Mouse (Mus musculus): Measurements from ENCODE around the gene S100a10. TPM values are rescaled to one million over a fixed set of nuclear protein-coding genes. Genes with fewer than 3 reads are reported as not detected.
"Not testable (repeated sequence)": the region's sequence is repeated elsewhere in the genome, so short reads cannot be mapped to it uniquely, and the experiment has no call there.

S100a10 gene
- polyA plus RNA-seq, 1 experiment from 2014 or later: 198 TPM

DNA sequence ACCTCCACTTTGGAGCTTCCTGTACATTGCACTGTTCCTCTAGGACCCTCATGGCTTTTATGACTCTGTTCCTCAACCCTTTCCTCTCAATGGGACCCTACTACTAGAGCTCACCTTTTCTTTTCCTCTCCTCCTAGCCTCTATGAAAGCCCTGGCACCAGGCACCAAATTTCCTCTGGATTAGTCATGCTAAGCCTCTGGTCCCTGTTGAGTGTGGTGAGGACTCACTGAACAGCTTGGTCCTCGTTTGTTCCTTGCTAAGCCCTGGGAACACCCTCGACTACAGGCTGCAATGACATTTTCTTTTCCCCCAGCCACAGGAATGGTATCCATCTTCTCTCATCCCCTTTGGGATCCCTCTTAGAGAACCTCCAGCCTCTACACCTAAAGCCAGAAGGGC, 13.4 kb upstream of the S100a10 start:
- no peak for ATAC-seq
- 80% methylated on average over 2 of the region's 2 CpGs for whole genome bisulfite sequencing
- H3K4me1 ChIP-seq (ENCODE audit: control insufficient read depth, insufficient read depth, low read depth, low read length): no peaks in the 10 kb centered on the region
- H3K4me3 ChIP-seq (ENCODE audit: low read length): no peak overlapping the region
- H3K27ac ChIP-seq (ENCODE audit: low read depth, low read length): no peak overlapping the region
- H3K36me3 ChIP-seq (ENCODE audit: control insufficient read depth, insufficient read depth, low read length): no peaks in the 10 kb centered on the region
- H3K9me3 ChIP-seq (ENCODE audit: control insufficient read depth, low read length): no peaks in the 10 kb centered on the region
- no peak overlapping the region for H3K4me2 ChIP-seq (ENCODE audit: low read length)
- no peaks in the 10 kb centered on the region for H3K27me3 ChIP-seq (replicated peaks; ENCODE audit: control insufficient read depth, insufficient read depth, low read length)
- H3K9ac ChIP-seq (ENCODE audit: low read depth, low read length): no peak overlapping the region

DNA sequence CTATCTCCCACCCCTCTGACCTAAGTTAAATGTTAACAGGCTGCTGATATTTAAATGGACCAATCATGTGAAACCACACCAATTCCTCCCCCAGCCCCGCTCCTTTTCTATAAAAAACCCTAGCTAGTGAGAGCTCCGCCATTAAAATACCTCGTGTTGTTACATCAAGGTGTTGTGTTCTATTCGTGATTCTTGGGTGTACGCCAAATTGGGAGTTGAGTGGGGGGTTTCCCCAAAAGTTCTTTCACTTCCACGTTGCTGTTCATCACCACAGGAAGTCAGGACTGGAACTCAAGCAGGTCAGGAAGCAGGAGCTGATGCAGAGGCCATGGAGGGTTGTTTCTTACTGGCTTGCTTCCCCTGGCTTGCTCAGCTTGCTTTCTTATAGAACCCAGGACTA, 10.7 kb upstream of the S100a10 start:
- H3K4me1 ChIP-seq (ENCODE audit: control insufficient read depth, insufficient read depth, low read depth, low read length); ATAC-seq; H3K36me3 ChIP-seq (ENCODE audit: control insufficient read depth, insufficient read depth, low read length); H3K4me2 ChIP-seq (ENCODE audit: low read length); H3K4me3 ChIP-seq (ENCODE audit: low read length); H3K27ac ChIP-seq (ENCODE audit: low read depth, low read length); H3K9ac ChIP-seq (ENCODE audit: low read depth, low read length); H3K9me3 ChIP-seq (ENCODE audit: control insufficient read depth, low read length); H3K27me3 ChIP-seq (replicated peaks; ENCODE audit: control insufficient read depth, insufficient read depth, low read length): not testable (repeated sequence)
- WGBS: 87% methylated on average over 6 of the region's 6 CpGs

DNA sequence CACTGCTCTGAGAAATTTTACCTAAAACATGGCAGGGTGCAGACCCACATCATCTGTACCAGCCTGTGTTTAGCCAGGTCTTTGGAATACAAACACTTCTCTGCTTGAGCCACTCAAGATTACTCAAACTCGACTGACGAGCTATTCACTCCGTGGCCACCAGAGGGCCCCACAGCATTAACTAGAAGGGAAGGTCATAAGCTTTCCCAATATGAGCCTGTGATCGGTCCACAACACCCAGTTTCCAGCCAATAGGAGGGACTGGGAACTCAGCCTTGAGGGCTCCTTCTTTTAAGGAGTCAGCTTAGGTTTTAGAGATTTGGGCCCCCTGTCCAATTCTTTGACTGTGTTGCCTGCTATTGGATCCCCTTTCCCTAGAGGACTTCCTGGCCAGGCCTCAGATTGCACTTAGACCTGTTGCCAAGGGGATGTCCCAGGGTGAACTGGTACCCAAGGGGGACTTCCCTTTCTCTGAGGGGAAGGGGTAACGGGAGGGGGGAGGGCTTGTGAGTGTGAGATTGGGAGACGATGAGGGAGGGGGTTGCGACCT, 7.7 kb upstream of the S100a10 start:
- Histone ChIP-seq H3K36me3 (ENCODE audit: control insufficient read depth, insufficient read depth, low read length) (no peaks in the 10 kb centered on the region), H3K9me3 (ENCODE audit: control insufficient read depth, low read length) (no peaks in the 10 kb centered on the region), H3K9ac (ENCODE audit: low read depth, low read length) (no peak overlapping the region), H3K27ac (ENCODE audit: low read depth, low read length) (no peak overlapping the region), H3K4me1 (ENCODE audit: control insufficient read depth, insufficient read depth, low read depth, low read length) (no peaks in the 10 kb centered on the region), H3K4me2 (ENCODE audit: low read length) (no peak overlapping the region), H3K27me3 (replicated peaks; ENCODE audit: control insufficient read depth, insufficient read depth, low read length) (no peaks in the 10 kb centered on the region), H3K4me3 (ENCODE audit: low read length) (no peak overlapping the region)
- ATAC-seq: peak; percentile 67; the same call in 1 of the 2 replicates
- WGBS: 36% methylated on average over 7 of the region's 7 CpGs

DNA sequence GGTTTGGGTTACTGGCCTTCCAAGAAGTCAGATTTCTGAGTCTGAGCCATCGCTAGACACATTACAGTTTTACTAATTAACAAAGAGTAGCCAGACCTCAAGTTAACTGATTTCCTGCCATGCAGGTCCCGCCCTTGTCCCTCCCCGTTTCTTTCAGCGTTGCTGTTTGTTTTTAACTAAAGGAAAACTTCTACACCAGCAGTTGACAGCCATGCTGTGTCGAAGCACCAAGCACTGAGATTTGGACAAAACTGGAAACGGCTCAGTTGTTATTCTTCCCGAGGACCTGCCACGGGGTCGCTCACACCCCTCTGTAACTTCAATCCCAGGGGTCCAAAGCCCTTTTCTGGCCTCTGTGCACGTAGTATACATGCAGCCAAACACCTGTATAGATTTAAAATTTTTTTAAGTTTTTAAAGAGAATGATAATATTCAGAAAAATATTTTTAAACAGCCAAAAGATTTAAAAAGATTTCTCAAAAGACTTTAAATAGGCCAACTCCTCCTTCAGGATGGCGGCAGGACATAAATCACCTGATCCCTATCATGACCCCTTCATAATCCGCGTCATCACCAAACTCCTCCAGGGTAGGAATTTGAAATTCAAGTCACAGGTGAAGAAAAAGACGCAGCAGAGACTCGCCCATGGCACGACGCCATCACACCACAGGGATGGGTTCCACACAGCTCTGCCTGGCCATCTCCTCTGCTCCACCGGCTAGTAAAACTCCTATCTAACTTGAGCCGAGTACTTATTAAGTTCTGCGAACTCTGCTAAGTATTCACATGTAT, 6.9 kb upstream of the S100a10 start:
- 80% methylated on average over 20 of the region's 20 CpGs for WGBS
- H3K4me1 ChIP-seq (ENCODE audit: control insufficient read depth, insufficient read depth, low read depth, low read length): no peaks in the 10 kb centered on the region
- ATAC-seq: no peak

DNA sequence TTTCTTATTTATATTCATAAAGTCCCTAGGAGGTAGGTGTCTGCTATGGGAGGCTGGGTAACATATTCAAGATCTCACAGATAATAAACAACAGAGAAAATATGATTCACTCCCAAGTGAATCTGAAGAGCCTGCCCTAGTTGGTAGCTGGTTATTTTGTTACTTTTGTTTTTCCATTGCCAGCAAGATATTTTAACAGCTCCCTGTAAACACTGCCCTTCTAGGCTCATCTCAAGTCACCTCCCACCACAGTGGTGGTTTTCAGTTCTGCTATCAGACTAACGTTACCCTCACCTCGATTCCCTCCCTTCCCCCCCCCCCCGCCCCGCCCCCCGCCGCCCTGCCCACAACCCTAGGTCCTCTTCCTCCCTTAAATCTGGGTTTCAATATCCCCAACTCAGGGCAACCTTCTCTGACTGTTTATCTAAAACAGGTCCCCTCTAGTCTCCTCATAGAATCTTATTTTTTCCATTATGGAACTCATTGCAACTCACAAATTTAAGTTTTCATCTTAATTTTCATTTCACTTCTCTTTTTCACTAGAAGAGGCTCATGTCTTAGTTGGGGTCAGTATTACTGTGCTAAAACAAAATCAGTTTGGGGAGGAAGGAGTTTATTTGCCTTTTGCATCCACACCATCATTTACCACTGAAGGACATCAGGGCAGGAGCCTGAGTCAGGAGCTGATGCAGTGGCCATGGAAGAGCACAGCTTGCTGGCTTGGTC, 6.2 kb upstream of the S100a10 start:
- ATAC-seq: no peak
- 84% methylated on average over 5 of the region's 6 CpGs for WGBS
- no peaks in the 10 kb centered on the region for H3K9me3 ChIP-seq (ENCODE audit: control insufficient read depth, low read length)

More for the DNA sequence above, 6.9 kb upstream of the S100a10 start:
- Histone ChIP-seq H3K4me2 (ENCODE audit: low read length) (no peak overlapping the region), H3K27ac (ENCODE audit: low read depth, low read length) (no peak overlapping the region), H3K9ac (ENCODE audit: low read depth, low read length) (no peak overlapping the region), H3K27me3 (replicated peaks; ENCODE audit: control insufficient read depth, insufficient read depth, low read length) (no peaks in the 10 kb centered on the region), H3K4me3 (ENCODE audit: low read length) (no peak overlapping the region), H3K9me3 (ENCODE audit: control insufficient read depth, low read length) (no peaks in the 10 kb centered on the region), H3K36me3 (ENCODE audit: control insufficient read depth, insufficient read depth, low read length) (no peaks in the 10 kb centered on the region)

DNA sequence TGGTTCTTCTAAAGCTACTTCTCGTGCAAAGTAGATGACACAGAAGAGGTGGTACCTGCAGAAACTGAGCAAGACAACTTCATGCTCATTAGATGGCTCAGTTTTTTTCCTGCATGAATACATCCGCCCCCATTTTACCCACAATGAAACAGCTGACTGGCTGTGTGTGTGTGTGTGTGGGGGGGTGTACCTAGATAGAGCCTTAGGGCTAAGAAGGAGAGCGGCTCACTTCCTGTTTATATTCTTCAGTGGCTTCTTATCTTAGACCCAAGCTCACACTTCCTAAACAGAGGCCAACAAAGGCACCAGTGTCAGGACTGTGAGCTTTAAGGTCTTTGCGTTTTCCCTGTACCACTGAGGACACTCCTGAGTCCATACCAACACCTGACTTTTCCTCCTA, 4.9 kb upstream of the S100a10 start:
- Histone ChIP-seq H3K36me3 (ENCODE audit: control insufficient read depth, insufficient read depth, low read length) (no peaks in the 10 kb centered on the region), H3K4me2 (ENCODE audit: low read length) (no peak overlapping the region), H3K9me3 (ENCODE audit: control insufficient read depth, low read length) (no peaks in the 10 kb centered on the region), H3K27me3 (replicated peaks; ENCODE audit: control insufficient read depth, insufficient read depth, low read length) (no peaks in the 10 kb centered on the region; the same call in 1 of the 2 replicates), H3K27ac (ENCODE audit: low read depth, low read length) (no peak overlapping the region), H3K4me1 (ENCODE audit: control insufficient read depth, insufficient read depth, low read depth, low read length) (0 out of 2 replicates have a peak, but pooled peaks cover 4% of the 10 kb centered on the region), H3K4me3 (ENCODE audit: low read length) (no peak overlapping the region), H3K9ac (ENCODE audit: low read depth, low read length) (no peak overlapping the region)
- whole genome bisulfite sequencing: 83% methylated on average over 4 of the region's 4 CpGs
- ATAC-seq: no peak

More for the DNA sequence above, 6.2 kb upstream of the S100a10 start:
- Histone ChIP-seq H3K27ac (ENCODE audit: low read depth, low read length) (no peak overlapping the region), H3K9ac (ENCODE audit: low read depth, low read length) (no peak overlapping the region), H3K4me2 (ENCODE audit: low read length) (no peak overlapping the region), H3K27me3 (replicated peaks; ENCODE audit: control insufficient read depth, insufficient read depth, low read length) (no peaks in the 10 kb centered on the region), H3K4me1 (ENCODE audit: control insufficient read depth, insufficient read depth, low read depth, low read length) (no peaks in the 10 kb centered on the region), H3K36me3 (ENCODE audit: control insufficient read depth, insufficient read depth, low read length) (no peaks in the 10 kb centered on the region), H3K4me3 (ENCODE audit: low read length) (no peak overlapping the region)

DNA sequence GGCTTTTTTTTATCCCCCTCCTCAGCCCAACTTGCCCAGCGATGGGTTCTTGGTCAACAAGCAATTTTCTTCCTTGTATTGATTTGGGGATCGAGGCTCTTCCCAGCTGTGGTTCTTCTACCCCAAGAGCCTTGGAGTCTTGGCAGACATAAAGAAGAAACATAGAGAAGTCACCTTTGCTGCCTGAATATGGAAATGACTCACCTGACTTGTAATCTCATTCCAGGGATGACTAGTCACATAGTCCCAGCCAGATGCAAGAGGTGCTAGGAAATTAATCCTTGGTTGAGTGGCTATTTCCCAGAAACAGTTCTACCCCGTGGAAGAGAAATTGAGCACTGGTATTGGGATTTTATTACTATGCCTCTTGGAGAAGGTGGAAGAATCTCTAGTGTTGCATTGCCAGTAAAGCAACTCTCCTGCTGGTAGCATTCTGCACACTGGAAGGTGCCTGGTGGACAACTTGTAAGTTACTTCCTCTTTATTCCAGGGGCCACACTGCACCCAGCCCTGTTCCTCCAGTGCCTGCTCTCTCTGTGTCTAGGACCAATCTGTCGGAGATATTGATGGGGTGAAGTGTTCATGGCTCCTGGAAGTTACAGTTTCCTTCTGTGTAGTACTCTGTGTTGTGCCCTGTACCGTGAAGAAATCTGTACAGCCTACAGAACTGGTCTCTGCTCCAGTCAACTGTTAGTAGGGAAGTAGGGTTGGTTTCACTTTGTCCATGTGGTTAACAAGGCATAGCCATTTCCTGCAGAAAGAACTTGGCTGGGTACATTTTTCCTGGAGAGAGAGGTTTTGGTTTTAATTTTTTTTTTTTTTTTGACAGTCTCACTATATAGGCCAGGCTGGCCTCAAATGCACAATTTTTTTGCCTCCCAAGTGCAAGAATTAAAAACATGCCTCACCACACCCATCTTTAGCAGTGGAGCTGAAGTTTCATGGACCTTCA, 2.7 kb upstream of the S100a10 start:
- Histone ChIP-seq H3K27me3 (replicated peaks; ENCODE audit: control insufficient read depth, insufficient read depth, low read length) (no peaks in the 10 kb centered on the region; the same call in 1 of the 2 replicates), H3K36me3 (ENCODE audit: control insufficient read depth, insufficient read depth, low read length) (no peaks in the 10 kb centered on the region), H3K27ac (ENCODE audit: low read depth, low read length) (no peak overlapping the region), H3K4me1 (ENCODE audit: control insufficient read depth, insufficient read depth, low read depth, low read length) (peaks cover 4% of the 10 kb centered on the region; the same call in 1 of the 2 replicates), H3K9me3 (ENCODE audit: control insufficient read depth, low read length) (no peaks in the 10 kb centered on the region), H3K9ac (ENCODE audit: low read depth, low read length) (no peak overlapping the region), H3K4me3 (ENCODE audit: low read length) (no peak overlapping the region), H3K4me2 (ENCODE audit: low read length) (no peak overlapping the region)
- ATAC-seq: no peak
- 95% methylated on average over 5 of the region's 5 CpGs for WGBS

DNA sequence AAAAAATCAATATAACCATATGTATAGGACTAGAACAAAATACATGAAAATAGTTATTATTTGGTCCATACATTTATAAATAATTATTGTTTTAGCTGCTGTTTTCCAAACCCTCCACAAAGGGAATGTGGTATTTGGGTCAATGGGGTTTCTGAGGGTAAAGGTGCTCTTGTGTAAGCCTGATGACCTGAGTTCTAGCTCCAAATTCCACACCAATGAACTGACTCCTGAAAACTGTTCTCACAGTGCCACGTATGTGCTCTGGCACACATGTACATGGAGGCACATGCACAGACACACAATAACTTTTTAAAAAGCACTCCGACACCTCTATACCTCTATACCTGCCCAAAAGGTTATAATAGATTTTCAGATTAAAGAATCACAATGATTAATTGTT, 1.6 kb upstream of the S100a10 start:
- 96% methylated on average over 2 of the region's 2 CpGs for WGBS

More for the DNA sequence above, 1.6 kb upstream of the S100a10 start:
- Histone ChIP-seq H3K4me3 (ENCODE audit: low read length) (no peak overlapping the region), H3K36me3 (ENCODE audit: control insufficient read depth, insufficient read depth, low read length) (no peaks in the 10 kb centered on the region), H3K27me3 (replicated peaks; ENCODE audit: control insufficient read depth, insufficient read depth, low read length) (no peaks in the 10 kb centered on the region; the same call in 1 of the 2 replicates), H3K9ac (ENCODE audit: low read depth, low read length) (no peak overlapping the region), H3K4me2 (ENCODE audit: low read length) (no peak overlapping the region), H3K27ac (ENCODE audit: low read depth, low read length) (no peak overlapping the region), H3K4me1 (ENCODE audit: control insufficient read depth, insufficient read depth, low read depth, low read length) (peaks cover 4% of the 10 kb centered on the region; the same call in 1 of the 2 replicates), H3K9me3 (ENCODE audit: control insufficient read depth, low read length) (no peaks in the 10 kb centered on the region)
- no peak for ATAC-seq

Measured in hindbrain, embryonic 16.5 days (tissue).